Mouse (Mus musculus): ENCODE data around the gene Gm5478. TPM values are rescaled to one million over a fixed set of nuclear protein-coding genes. Genes with fewer than 3 reads are reported as not detected.
"Not testable (repeated sequence)": the region's sequence is repeated elsewhere in the genome, so short reads cannot be mapped to it uniquely, and the experiment has no call there.

The Gm5478 gene
- total RNA-seq (2014; fragmentation: Nextera tagmentation), result not detected in 2 replicates
- not detected in 2 replicates for total RNA-seq (2017)

GRCm38 (mm10) chr15:101647280-101647679, at the start of gene Gm5478:
TSS of gene Gm5478 (minus strand) at chr15:101647380.
- no peak for ATAC-seq (replicated peaks; ENCODE audit: low FRiP score, low TSS enrichment, poor library complexity, severe bottlenecking)

GRCm38 (mm10) chr15:101694207-101694606, 47.0 kb upstream of the Gm5478 start, which contains the start of gene Krt6a:
TSS of gene Krt6a (minus strand) at chr15:101694307.
- no peak for ATAC-seq (replicated peaks; ENCODE audit: low FRiP score, low TSS enrichment, poor library complexity, severe bottlenecking)

GRCm38 (mm10) chr15:101690460-101690859, 43.3 kb upstream of the Gm5478 start:
- not testable (repeated sequence) for ATAC-seq (replicated peaks; ENCODE audit: low FRiP score, low TSS enrichment, poor library complexity, severe bottlenecking)

- no peak for ATAC-seq (replicated peaks; ENCODE audit: low FRiP score, low TSS enrichment, poor library complexity, severe bottlenecking)
Measured at GRCm38 (mm10) chr15:101688161-101688560, 41.0 kb upstream of the Gm5478 start.

- no peak for ATAC-seq (replicated peaks; ENCODE audit: low FRiP score, low TSS enrichment, poor library complexity, severe bottlenecking)
Measured at GRCm38 (mm10) chr15:101680187-101680586, 33.0 kb upstream of the Gm5478 start, which contains the start of gene Krt6b. TSS of gene Krt6b (minus strand) at chr15:101680287.

GRCm38 (mm10) chr15:101675978-101676377, 28.8 kb upstream of the Gm5478 start:
- no peak for ATAC-seq (replicated peaks; ENCODE audit: low FRiP score, low TSS enrichment, poor library complexity, severe bottlenecking)

GRCm38 (mm10) chr15:101652736-101653265, 5.6 kb upstream of the Gm5478 start:
- ATAC-seq (replicated peaks; ENCODE audit: low FRiP score, low TSS enrichment, poor library complexity, severe bottlenecking), result no peak

GRCm38 (mm10) chr15:101627884-101628283, 19.3 kb downstream of the Gm5478 start, which contains the start of gene Gm5414:
TSS of gene Gm5414 (minus strand) at chr15:101628188.
- ATAC-seq (replicated peaks; ENCODE audit: low FRiP score, low TSS enrichment, poor library complexity, severe bottlenecking), result no peak

- no peak for ATAC-seq (replicated peaks; ENCODE audit: low FRiP score, low TSS enrichment, poor library complexity, severe bottlenecking)
Measured at GRCm38 (mm10) chr15:101599123-101599522, 48.1 kb downstream of the Gm5478 start.

Other genes with a start within 250 kb of the Gm5478 start
- gene Krt7, start 236.3 kb downstream of the Gm5478 start, total RNA-seq (2014; fragmentation: Nextera tagmentation), result not detected in 2 replicates
- gene Krt7, start 236.3 kb downstream of the Gm5478 start, total RNA-seq (2017), result 3.2 TPM in 1 of 2 replicates, not detected in the other
- not detected in 2 replicates for gene Krt87, start 208.6 kb downstream of the Gm5478 start, total RNA-seq (2014; fragmentation: Nextera tagmentation)
- not detected in 2 replicates for gene Krt87, start 208.6 kb downstream of the Gm5478 start, total RNA-seq (2017)
- not detected in 2 replicates for gene Krt88, start 199.6 kb downstream of the Gm5478 start, total RNA-seq (2014; fragmentation: Nextera tagmentation)
- not detected in 2 replicates for gene Krt88, start 199.6 kb downstream of the Gm5478 start, total RNA-seq (2017)
- gene Krt81, start 183.6 kb downstream of the Gm5478 start, total RNA-seq (2014; fragmentation: Nextera tagmentation), result not detected in 2 replicates
- gene Krt81, start 183.6 kb downstream of the Gm5478 start, total RNA-seq (2017), result not detected in 2 replicates
- not detected in 2 replicates for gene Krt86, start 173.9 kb downstream of the Gm5478 start, total RNA-seq (2014; fragmentation: Nextera tagmentation)
- not detected in 2 replicates for gene Krt86, start 173.9 kb downstream of the Gm5478 start, total RNA-seq (2017)
- not detected in 2 replicates for gene Krt83, start 155.9 kb downstream of the Gm5478 start, total RNA-seq (2014; fragmentation: Nextera tagmentation)
- not detected in 2 replicates for gene Krt83, start 155.9 kb downstream of the Gm5478 start, total RNA-seq (2017)
- gene Gm49425, start 130.1 kb downstream of the Gm5478 start, total RNA-seq (2014; fragmentation: Nextera tagmentation), result not detected in 2 replicates
- gene Gm49425, start 130.1 kb downstream of the Gm5478 start, total RNA-seq (2017), result not detected in 2 replicates
- not detected in 2 replicates for gene Krt84, start 114.6 kb downstream of the Gm5478 start, total RNA-seq (2014; fragmentation: Nextera tagmentation)
- not detected in 2 replicates for gene Krt84, start 114.6 kb downstream of the Gm5478 start, total RNA-seq (2017)
- gene Krt82, start 96.7 kb downstream of the Gm5478 start, total RNA-seq (2014; fragmentation: Nextera tagmentation), result not detected in 2 replicates
- gene Krt82, start 96.7 kb downstream of the Gm5478 start, total RNA-seq (2017), result not detected in 2 replicates
- gene Krt90, start 84.4 kb downstream of the Gm5478 start, total RNA-seq (2014; fragmentation: Nextera tagmentation), result not detected in 2 replicates
- not detected in 2 replicates for gene Krt90, start 84.4 kb downstream of the Gm5478 start, total RNA-seq (2017)
- not detected in 2 replicates for gene Krt75, start 73.5 kb downstream of the Gm5478 start, total RNA-seq (2014; fragmentation: Nextera tagmentation)
- gene Krt75, start 73.5 kb downstream of the Gm5478 start, total RNA-seq (2017), result not detected in 2 replicates
- gene Gm5414, start 19.2 kb downstream of the Gm5478 start, total RNA-seq (2014; fragmentation: Nextera tagmentation), result not detected in 2 replicates
- gene Gm5414, start 19.2 kb downstream of the Gm5478 start, total RNA-seq (2017), result not detected in 2 replicates
- not detected in 2 replicates for gene Krt6b, start 32.9 kb upstream of the Gm5478 start, total RNA-seq (2014; fragmentation: Nextera tagmentation)
- not detected in 2 replicates for gene Krt6b, start 32.9 kb upstream of the Gm5478 start, total RNA-seq (2017)
- not detected in 2 replicates for gene Krt6a, start 46.9 kb upstream of the Gm5478 start, total RNA-seq (2014; fragmentation: Nextera tagmentation)
- not detected in 2 replicates for gene Krt6a, start 46.9 kb upstream of the Gm5478 start, total RNA-seq (2017)
- not detected in 2 replicates for gene Krt5, start 65.5 kb upstream of the Gm5478 start, total RNA-seq (2014; fragmentation: Nextera tagmentation)
- not detected in 2 replicates for gene Krt5, start 65.5 kb upstream of the Gm5478 start, total RNA-seq (2017)
- not detected in 2 replicates for gene Krt71, start 95.7 kb upstream of the Gm5478 start, total RNA-seq (2014; fragmentation: Nextera tagmentation)
- not detected in 2 replicates for gene Krt71, start 95.7 kb upstream of the Gm5478 start, total RNA-seq (2017)
- gene Krt72, start 139.1 kb upstream of the Gm5478 start, total RNA-seq (2014; fragmentation: Nextera tagmentation), result not detected in 2 replicates
- gene Krt72, start 139.1 kb upstream of the Gm5478 start, total RNA-seq (2017), result not detected in 2 replicates
- gene Krt73, start 155.0 kb upstream of the Gm5478 start, total RNA-seq (2014; fragmentation: Nextera tagmentation), result not detected in 2 replicates
- not detected in 2 replicates for gene Krt73, start 155.0 kb upstream of the Gm5478 start, total RNA-seq (2017)
- gene Krt2, start 170.8 kb upstream of the Gm5478 start, total RNA-seq (2014; fragmentation: Nextera tagmentation), result not detected in 2 replicates
- not detected in 2 replicates for gene Krt2, start 170.8 kb upstream of the Gm5478 start, total RNA-seq (2017)
- gene Krt1, start 203.4 kb upstream of the Gm5478 start, total RNA-seq (2014; fragmentation: Nextera tagmentation), result not detected in 2 replicates
- not detected in 2 replicates for gene Krt1, start 203.4 kb upstream of the Gm5478 start, total RNA-seq (2017)
- not detected in 2 replicates for gene Krt77, start 222.3 kb upstream of the Gm5478 start, total RNA-seq (2014; fragmentation: Nextera tagmentation)
- gene Krt77, start 222.3 kb upstream of the Gm5478 start, total RNA-seq (2017), result not detected in 2 replicates
- not detected in 2 replicates for gene Krt76, start 245.5 kb upstream of the Gm5478 start, total RNA-seq (2014; fragmentation: Nextera tagmentation)
- not detected in 2 replicates for gene Krt76, start 245.5 kb upstream of the Gm5478 start, total RNA-seq (2017)